Mouse (Mus musculus): ENCODE measurements around the gene Kat2b. TPM values are rescaled to one million over a fixed set of nuclear protein-coding genes. Genes with fewer than 3 reads are reported as not detected.
A peak's percentile ranks its signal among the peaks of the same experiment; 100 is the strongest.
"Not testable (repeated sequence)": the region's sequence is repeated elsewhere in the genome, so short reads cannot be mapped to it uniquely, and the experiment has no call there.

Gene Kat2b
- total RNA-seq, 4 experiments from 2014 or later: 15.4 to 29.7 (median 19.8) TPM

DNA sequence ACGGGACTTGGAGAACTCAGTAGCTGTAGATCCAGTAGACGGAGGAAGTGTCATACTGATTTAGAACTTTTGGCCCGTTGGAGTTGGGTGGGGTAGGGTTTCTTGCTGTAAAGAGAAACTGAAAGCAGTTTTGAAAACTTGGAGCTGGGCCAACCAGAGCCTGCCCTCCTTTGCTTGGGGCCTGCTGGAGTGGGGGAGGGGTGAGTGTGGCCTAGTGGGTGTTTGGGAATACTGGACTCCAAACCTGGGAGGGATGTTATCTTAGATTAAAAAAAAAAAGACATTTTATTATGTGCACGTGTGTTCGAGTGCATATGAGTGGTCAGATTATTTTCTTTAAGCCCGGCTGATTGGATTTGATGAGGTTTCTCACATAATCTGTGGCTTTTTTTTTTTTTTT lies 3.2 kb downstream of the Kat2b start:
- DNase-seq (ENCODE audit: low spot score in 2 of 2): peak; percentile 22

DNA sequence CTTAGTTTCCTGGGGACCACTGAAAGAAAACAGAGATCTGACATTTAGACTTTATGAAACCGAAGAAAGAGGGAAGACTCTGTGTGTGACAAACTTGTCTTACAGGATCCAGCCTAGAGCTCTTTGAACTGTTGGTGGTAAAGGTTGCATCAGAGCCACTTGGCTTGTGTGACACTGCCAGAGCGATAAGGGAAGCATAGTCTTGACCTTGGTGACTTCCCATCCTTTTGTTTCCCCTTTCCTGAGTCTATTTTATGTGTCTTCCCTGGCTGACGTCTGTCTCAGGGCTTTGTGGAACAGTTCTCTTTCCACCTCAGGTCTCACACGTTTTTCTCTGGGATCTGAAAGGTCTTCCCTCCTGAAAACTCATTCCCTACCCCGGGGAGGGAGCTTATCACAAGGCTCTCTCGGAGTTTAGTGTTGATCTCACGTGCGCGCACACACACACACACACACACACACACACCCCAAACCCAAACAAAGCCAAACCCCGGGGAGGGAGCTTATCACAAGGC lies 3.8 kb downstream of the Kat2b start:
- no peak for DNase-seq (ENCODE audit: low spot score in 2 of 2)

DNA sequence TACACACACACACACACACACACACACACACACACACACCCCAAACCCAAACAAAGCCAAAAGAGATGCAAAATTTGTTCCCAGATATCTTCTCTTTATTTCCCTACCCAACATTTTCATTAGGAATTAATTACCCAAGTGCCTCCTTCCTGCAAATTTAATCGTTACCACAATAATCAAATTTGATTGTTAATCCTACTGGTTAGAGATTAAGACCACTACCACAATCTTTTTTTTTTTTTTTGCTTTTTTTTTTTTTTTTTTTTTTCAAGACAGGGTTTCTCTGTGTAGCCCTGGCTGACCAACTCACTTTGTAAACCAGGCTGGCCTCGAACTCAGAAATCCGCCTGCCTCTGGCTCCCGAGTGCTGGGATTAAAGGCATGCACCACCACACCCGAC lies 4.3 kb downstream of the Kat2b start:
- not testable (repeated sequence) for DNase-seq (ENCODE audit: low spot score in 2 of 2)

DNA sequence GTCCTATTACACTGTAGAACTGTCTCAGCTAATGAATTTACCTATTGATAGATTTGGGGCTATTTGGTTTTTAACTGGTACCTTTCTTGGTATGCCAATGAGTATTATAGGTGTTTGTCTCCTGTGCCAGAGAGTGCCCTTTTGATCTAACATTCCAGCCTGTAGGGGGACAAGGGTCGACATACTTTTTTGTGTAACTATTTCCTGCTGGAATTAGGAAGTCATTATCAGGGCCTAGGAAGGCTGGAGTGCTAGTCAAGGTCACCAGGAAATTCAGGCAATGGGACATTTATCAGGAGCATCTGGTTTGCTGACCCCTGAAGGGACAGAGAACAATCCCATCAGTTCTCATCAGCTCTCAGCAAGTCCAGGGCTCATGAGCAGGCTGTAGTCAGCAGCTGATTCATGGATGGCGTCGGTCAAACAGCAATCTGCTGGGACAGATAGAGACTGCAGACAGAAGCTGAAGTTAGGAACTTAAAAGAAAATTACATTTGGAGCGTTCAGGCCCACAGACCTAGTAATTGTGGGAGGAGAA lies 6.4 kb downstream of the Kat2b start:
- DNase-seq (ENCODE audit: low spot score in 2 of 2): no peak

DNA sequence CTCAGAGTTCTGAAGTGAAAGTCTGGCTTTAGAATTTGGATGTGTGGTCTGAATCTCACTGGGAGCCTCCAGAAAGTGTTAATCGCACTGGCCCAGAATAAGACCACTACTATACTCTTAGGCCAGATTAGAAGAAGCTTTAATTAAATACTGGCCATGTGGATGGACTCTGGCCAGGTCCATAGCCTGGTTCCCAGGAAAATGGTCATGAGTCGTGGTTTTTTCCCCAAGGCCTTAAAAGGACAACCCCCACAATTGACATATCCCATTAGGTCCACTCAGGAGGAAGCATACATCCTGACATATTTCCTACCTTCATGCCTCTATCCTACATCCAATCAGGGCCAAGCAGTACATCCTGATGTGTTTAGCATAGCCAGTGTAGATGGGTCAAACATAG lies 10.5 kb downstream of the Kat2b start:
- no peak for DNase-seq (ENCODE audit: low spot score in 2 of 2)

DNA sequence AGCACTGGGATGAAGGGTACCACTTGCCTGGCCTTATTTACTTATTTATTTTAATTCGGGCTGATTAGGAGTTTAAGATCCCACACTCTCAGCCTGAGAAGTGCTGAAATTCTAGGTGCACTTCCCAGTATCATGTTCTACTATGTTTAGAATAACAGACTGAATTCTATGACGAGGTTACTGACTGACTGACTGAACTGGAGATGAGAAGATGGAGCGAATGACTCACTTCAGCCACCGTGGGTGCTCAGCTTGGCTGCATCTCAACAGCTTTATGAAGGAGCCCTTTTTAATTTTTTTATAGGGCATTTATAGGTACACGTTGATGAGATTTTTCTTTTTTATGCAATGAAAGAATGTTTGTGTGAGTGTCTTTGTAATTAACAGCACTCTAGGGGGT lies 11.1 kb downstream of the Kat2b start:
- DNase-seq (ENCODE audit: low spot score in 2 of 2): no peak

DNA sequence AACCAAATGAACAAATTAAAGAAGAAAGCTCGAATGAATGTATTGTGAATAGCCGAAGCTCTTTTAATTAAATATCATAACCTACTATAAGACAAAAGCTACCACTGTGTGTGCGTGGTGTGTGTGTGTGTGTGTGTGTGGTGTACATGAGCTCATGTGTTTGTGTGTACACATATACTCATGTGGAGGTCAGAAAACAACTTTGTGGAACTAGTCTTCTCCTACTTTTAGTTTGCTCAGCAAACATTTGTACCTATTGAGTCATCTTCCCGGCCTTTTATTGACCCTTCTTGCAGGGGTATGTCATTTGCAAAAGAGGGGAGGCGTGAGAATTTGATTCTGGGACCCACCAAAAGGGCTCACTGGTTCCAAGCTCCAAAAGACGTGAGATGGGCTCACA lies 11.6 kb downstream of the Kat2b start:
- no peak for DNase-seq (ENCODE audit: low spot score in 2 of 2)

DNA sequence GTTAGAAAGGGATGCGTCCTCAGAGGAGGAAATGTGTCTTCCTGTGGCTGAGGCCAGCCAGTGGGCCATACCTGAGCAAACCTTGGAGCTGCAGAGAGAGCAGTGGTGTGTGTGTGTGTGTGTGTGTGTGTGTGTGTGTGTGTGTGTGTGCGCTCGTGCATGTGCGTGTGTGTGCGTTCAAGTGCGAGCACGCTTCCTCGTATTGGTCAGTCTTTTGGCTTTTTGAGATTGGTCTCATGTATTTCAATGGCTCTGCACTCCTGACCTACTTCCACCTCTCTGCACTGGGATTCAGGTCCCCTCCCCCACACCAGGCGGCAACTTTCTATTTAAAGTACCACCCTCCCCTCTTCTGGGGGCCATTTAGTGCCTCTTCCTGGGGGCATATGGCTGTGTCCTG lies 12.1 kb downstream of the Kat2b start:
- no peak for DNase-seq (ENCODE audit: low spot score in 2 of 2)

DNA sequence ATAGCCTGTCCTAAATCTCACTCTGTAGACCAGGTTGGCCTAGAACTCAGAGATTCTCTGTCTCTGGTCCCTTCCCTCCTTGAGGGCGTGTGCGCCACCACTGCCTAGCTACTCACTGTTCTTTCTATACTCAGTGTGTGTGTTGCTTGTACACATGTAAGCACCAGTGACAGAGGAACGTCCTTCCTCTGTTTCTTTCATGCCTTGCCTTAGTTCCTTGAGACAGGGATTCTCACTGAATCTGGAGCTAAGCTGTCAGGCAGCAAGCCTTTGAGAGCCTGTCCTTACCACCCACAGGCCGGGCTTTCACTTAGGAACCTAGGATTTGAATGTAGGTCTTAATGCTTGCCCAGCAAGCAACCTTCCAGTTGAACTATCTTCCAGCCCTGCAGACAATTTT lies 13.0 kb downstream of the Kat2b start:
- DNase-seq (ENCODE audit: low spot score in 2 of 2): no peak

DNA sequence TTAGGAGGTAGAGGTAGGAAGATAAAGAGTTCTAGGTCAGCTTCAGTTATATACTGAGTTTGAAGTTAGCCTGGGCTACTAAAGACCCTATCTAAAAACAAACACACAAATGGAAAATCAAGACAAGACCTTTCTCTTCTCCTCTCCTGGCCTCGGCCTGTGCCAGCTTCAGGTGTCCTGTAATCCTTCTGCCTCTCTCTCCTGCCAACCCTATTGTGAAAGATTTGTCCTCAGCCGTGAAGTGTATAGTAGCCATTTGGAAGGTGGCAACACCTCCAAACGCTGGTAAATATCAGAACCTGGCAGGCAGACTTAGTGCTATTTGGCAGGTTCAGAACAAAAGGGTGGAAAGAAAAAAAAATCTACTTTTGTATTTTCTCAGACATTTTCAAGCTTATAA lies 13.6 kb downstream of the Kat2b start:
- DNase-seq (ENCODE audit: low spot score in 2 of 2): no peak

DNA sequence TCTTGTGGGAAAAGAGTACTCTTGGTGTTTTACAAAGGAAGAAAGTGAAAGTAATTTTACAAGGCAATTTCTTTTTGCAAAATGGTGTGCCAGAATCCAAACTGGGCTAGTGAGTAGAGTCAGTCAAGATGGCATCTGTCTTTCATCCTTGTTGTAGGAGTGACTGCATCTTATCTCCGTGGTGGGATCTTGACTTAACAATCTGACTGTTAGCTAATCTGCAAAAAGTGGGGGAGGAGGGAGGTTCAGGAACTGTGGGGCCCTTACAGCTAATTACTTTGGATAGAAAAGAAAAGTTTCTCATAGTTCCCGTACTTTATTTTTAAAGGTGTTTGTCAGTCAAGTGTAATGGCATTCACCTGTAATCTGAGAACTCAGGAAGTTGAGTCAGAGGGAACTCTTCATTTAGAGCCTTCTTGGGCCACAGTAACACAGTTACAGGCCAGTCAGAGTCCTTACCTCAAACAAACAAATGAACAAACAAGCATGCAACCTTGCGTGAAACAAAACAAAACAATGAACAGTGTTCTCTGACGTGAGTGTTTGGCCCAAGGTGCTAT lies 15.4 kb downstream of the Kat2b start:
- DNase-seq (ENCODE audit: low spot score in 2 of 2): no peak

DNA sequence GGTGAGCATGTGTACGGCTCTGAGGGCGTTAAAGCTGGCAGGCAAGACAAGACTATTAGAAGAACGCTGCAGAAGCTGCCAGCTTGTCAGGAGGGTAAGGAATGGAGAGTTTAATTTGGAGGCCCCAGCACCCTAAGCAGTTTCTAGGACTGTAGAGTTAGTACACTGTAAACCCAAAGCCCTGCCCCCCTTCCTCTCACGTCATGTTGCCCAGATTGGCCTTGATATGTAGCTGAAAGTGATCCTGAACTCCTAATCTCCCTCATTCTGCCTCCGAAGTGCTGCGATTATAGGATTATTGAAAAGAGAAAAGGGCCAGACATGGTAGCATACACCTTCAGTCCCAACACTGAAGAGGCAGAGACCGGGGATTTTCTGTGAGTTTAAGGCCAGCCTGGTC lies 16.1 kb downstream of the Kat2b start:
- DNase-seq (ENCODE audit: low spot score in 2 of 2): no peak

DNA sequence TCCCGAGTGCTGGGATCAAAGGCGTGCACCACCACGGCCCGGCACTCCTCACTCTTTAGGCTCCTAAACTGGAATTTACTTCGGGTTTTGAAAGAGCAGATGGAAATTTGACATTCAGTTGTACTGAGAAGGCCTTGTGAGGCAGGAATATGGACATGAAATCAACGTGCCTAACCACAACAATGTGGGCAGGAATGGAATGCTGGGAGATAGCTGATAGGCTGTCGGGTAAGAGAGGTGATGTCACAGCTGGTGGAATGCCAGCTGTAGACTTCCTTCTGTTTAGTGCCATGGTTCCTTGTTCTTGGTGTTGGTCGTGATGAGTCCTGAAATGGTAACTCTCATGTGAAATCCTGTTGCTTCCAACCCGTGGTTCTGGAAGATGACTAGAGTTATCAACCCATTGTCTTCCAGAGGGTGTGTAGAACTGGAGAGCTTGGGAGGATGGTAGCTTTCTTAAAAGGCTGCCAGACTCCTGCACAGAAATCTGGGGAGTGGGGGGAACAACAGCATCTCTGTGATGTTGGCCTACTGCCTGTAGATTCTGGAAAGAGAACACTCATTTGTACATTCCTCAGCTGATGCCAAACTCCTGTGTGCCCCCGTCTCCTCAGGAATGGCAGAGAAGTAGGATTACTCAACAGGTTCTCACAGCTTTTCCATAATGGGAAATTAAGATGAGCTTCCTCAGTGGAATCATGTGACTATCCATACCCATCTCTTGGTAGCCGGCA lies 17.4 kb downstream of the Kat2b start:
- no peak for DNase-seq (ENCODE audit: low spot score in 2 of 2)

DNA sequence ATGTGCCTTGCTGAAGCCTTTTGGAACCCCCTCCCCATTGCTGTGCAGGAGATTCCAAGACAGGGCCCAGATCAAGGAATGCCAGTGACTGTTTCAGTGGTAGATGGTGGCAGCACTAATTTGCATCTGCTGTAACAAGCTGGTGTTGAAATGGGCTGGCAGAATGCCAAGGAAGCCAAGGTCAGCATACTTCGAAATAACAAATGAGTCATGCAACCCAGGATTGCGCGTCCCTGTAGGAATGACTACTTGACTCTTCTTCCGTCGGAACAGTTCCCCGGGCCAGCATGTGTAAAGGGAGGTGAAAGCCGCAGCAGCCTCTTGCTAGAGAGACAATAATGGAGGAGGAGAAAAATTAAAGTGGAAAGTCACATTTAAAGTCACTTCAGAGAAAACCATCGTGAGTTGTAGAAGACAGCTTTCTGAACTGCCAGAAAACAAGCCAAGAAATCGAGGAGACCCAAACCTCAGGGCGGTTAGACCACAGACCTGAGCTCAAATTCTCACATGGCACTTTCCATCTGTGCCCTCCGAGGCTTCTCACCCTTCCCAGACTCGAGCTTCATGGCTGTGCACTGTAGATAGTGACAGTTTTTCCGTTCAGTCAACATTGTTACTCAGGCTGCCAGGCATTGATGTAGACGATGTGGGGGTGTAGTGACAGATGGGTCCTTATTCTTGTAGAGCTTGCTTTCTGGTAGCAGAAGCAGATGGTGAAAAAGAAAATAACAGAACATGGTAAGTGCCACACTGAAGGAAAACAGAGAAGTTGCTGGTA lies 20.6 kb downstream of the Kat2b start:
- DNase-seq (ENCODE audit: low spot score in 2 of 2): peak; percentile 79 to 84

DNA sequence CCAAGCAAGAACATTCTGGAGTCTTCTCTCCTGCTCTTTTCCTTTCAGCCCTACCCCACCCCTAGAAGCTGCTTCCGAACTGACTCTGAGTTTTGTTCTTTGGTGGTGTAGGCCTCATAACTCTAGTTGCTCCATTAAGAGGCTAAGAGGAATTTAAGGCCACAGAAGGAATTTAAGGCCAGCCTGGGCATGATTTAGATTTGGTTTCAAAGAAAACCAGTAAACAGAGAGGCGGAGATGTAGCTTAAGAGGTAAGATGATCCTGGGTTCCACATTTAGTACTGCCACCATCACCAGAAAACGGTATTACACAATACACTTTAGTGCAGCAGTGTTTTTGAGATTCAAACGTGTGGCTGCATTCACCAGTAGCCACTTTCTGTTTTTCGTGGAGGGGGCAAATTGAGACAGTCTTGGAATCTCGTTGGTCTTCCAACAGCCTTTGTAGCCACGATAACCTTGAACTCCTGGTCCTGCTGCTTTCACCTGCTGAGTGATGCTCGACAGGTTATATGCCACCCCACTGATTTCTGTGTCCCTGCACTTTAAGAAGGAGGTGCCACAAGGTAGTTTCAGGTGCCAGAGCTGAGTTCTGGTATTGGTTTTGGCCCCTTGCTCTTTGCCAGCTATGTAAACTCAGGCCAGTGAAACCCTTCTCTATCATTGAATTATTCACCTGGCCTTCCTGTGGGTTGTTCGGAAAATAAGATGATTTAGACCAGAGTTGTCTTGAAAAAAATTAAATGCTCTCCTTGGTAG lies 21.6 kb downstream of the Kat2b start:
- no peak for DNase-seq (ENCODE audit: low spot score in 2 of 2)

DNA sequence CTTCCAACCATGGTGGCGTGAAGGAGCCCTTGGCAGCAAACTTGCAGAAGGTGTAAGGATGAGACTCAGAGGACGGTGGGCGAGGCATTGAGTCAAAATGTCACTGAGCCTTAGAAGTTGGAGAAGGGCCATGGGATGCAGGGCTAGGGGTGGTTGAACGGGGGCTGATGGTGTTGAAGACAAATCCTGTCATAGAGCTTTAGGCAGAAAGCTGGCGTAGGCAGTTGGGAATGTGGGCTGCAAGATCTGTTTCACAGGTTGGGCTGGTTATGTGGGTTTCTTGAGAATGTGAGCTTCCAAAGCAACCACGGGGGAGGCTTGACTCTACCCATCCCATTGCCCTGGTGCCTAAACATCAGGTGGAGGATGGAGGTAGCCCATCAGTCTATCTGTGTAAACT lies 23.4 kb downstream of the Kat2b start:
- DNase-seq (ENCODE audit: low spot score in 2 of 2): no peak

DNA sequence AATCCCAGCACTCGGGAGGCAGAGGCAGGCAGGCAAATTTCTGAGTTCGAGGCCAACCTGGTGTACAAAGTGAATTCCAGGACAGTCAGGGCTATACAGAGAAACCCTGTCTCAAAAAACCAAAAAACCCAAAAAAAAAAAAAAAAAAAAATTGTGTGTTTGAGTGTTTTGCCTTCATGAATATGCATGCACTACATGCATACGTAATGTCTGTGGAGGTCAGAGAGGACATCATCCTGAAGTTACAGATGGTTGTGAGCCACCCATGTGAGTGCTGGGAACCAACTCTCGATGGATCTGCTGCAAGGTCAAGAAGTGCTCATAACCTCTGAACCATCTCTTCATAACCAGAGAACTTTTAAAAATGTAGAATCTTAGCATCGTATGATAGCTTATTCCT lies 25.2 kb downstream of the Kat2b start:
- no peak for DNase-seq (ENCODE audit: low spot score in 2 of 2)

DNA sequence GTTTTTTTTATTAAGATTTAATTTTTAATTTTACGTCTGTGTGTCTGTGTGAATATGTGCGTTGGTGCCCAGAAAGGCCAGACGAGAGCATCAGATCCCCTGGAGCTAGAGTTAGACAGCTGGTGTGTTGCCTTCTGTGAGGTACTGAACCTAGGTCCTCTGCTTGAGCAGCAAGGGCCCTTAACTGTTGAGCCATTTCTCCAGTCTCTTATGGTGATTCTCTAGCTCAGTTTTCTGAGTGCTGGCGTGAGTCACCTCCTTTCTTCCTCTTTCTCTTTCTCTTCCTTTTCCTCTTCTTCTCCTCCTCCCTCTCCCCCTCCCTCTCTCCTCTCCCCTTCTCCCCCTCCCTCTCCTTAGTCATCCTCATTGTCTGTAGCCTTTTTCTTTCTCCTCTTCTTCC lies 27.9 kb downstream of the Kat2b start:
- no peak for DNase-seq (ENCODE audit: low spot score in 2 of 2)

DNA sequence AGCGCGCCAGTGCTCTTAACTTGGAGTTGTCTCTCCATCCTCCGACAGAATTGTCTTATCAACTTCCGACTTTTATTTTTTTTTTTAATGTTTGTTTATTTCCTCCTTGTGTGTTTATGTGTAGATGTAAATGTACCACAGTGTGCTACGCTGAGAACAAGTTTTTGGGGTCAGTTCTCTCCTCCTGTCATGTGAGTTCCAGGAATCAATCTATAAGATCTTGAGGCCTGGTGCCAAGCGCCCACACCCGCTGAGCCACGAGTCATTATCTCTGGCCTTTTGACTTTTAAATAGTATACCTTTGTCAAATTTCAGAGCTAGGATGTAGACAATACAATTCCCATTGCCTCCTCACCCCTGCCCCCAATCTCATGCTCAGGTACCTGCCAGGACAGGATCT lies 28.9 kb downstream of the Kat2b start:
- no peak for DNase-seq (ENCODE audit: low spot score in 2 of 2)

DNA sequence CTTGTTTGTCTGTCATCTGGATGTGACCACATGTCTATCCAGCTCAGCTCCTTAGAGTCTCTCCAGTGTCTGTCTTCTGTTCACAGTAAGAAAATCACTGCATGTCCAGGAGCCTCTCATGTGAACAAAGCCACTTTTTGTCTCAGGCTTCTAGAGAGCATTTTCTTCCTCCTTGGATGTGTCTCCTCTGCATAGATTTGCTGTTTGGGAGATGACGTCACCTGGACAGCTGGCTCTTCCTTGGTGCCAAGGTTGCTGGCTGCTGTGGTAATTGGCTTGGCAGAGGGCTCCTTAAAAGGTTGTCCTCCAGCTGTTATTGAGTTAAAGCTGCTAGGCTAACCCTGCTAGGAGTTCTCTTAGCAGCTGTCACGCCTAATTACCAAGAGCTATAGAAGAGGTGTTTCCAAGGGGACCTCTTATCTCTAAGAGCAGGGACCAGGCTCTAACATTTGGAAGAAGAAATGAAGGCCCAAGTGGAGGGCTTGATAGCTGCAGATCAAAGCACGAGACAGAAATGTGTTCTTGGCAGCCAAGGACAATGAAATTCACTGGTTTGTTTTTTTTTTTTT lies 29.7 kb downstream of the Kat2b start:
- peak; percentile 41 to 51 for DNase-seq (ENCODE audit: low spot score in 2 of 2)

Measured in layer of hippocampus, adult 8-10 months (tissue).